Mouse (Mus musculus): Measurements from ENCODE around the gene Fam149a. TPM values are rescaled to one million over a fixed set of nuclear protein-coding genes. Genes with fewer than 3 reads are reported as not detected.
A peak's percentile ranks its signal among the peaks of the same experiment; 100 is the strongest.
"Not testable (repeated sequence)": the region's sequence is repeated elsewhere in the genome, so short reads cannot be mapped to it uniquely, and the experiment has no call there.

Gene Fam149a
- polyA plus RNA-seq, 1 experiment from 2014 or later = 1.2 TPM

GRCm38 (mm10) chr8:45358132-45358918 lies 23.8 kb downstream of the Fam149a start:
- Histone ChIP-seq H3K79me2 (ENCODE audit: inconsistent target) (no peaks in the 10 kb centered on the region), H3K4me3 (ENCODE audit: inconsistent target) (no peak overlapping the region; the same call in 1 of the 2 replicates), H3K36me3 (ENCODE audit: inconsistent target) (no peaks in the 10 kb centered on the region), H3K27ac (no peak overlapping the region)
- 13% methylated on average over 41 of the region's 49 CpGs for WGBS (ENCODE audit: missing documents)

- Histone ChIP-seq H3K79me2 (ENCODE audit: inconsistent target) (no peaks in the 10 kb centered on the region), H3K27ac (no peak overlapping the region), H3K4me3 (ENCODE audit: inconsistent target) (no peak overlapping the region), H3K36me3 (ENCODE audit: inconsistent target) (no peaks in the 10 kb centered on the region)
- WGBS (ENCODE audit: missing documents) = 95% methylated on average over 6 of the region's 6 CpGs
Observed at GRCm38 (mm10) chr8:45355809-45356208, 26.3 kb downstream of the Fam149a start.

- H3K27ac ChIP-seq = no peak overlapping the region
- no peaks in the 10 kb centered on the region for H3K79me2 ChIP-seq (ENCODE audit: inconsistent target)
- H3K4me3 ChIP-seq (ENCODE audit: inconsistent target) = no peak overlapping the region
- no peaks in the 10 kb centered on the region for H3K36me3 ChIP-seq (ENCODE audit: inconsistent target)
- 10% methylated on average over 6 of the region's 6 CpGs for WGBS (ENCODE audit: missing documents)
Observed at GRCm38 (mm10) chr8:45345031-45345430, 37.1 kb downstream of the Fam149a start.

- 78% methylated on average over 8 of the region's 8 CpGs for WGBS (ENCODE audit: missing documents)
- H3K79me2 ChIP-seq (ENCODE audit: inconsistent target) = no peaks in the 10 kb centered on the region
- no peaks in the 10 kb centered on the region for H3K36me3 ChIP-seq (ENCODE audit: inconsistent target)
- H3K27ac ChIP-seq = no peak overlapping the region
- H3K4me3 ChIP-seq (ENCODE audit: inconsistent target) = no peak overlapping the region
Observed at GRCm38 (mm10) chr8:45344298-45344697, 37.8 kb downstream of the Fam149a start.

GRCm38 (mm10) chr8:45341630-45342628 lies 40.2 kb downstream of the Fam149a start:
- Histone ChIP-seq H3K79me2 (ENCODE audit: inconsistent target) (no peaks in the 10 kb centered on the region), H3K4me3 (ENCODE audit: inconsistent target) (no peak overlapping the region), H3K27ac (no peak overlapping the region), H3K36me3 (ENCODE audit: inconsistent target) (no peaks in the 10 kb centered on the region)
- WGBS (ENCODE audit: missing documents) = 90% methylated on average over 12 of the region's 12 CpGs

GRCm38 (mm10) chr8:45333493-45333892 lies 48.6 kb downstream of the Fam149a start:
- H3K27ac ChIP-seq = peak overlapping the region; percentile 96
- no peaks in the 10 kb centered on the region for H3K36me3 ChIP-seq (ENCODE audit: inconsistent target)
- 0% methylated on average over 7 of the region's 8 CpGs for WGBS (ENCODE audit: missing documents)
- H3K4me3 ChIP-seq (ENCODE audit: inconsistent target) = peak overlapping the region; percentile 96
- peaks cover 44% of the 10 kb centered on the region for H3K79me2 ChIP-seq (ENCODE audit: inconsistent target)

GRCm38 (mm10) chr8:45332685-45333409 lies 49.2 kb downstream of the Fam149a start, which contains the start of gene Cyp4v3:
Gene Cyp4v3 (minus strand): TSS chr8:45333216.
- 2% methylated on average over 44 of the region's 44 CpGs for WGBS (ENCODE audit: missing documents)

GRCm38 (mm10) chr8:45330856-45331255 lies 51.2 kb downstream of the Fam149a start:
- 30% methylated on average over 3 of the region's 3 CpGs for WGBS (ENCODE audit: missing documents)
- Histone ChIP-seq H3K4me3 (ENCODE audit: inconsistent target) (no peak overlapping the region), H3K27ac (peak overlapping the region; percentile 10; the same call in 1 of the 2 replicates), H3K79me2 (ENCODE audit: inconsistent target) (peaks cover 59% of the 10 kb centered on the region), H3K36me3 (ENCODE audit: inconsistent target) (peaks cover 7% of the 10 kb centered on the region; the same call in 1 of the 2 replicates)

More at GRCm38 (mm10) chr8:45332685-45333409, 49.2 kb downstream of the Fam149a start, which contains the start of gene Cyp4v3:
- peak within 1 kb of the TSS; percentile 96 for H3K4me3 ChIP-seq (ENCODE audit: inconsistent target)
- H3K36me3 ChIP-seq (ENCODE audit: inconsistent target) = peaks cover 4% of the 10 kb centered on the region; the same call in 1 of the 2 replicates
- H3K79me2 ChIP-seq (ENCODE audit: inconsistent target) = peaks cover 50% of the 10 kb centered on the region
- H3K27ac ChIP-seq = peak within 1 kb of the TSS; percentile 96

- Histone ChIP-seq H3K36me3 (ENCODE audit: inconsistent target) (peaks cover 8% of the 10 kb centered on the region; the same call in 1 of the 2 replicates), H3K27ac (no peak overlapping the region), H3K79me2 (ENCODE audit: inconsistent target) (peaks cover 69% of the 10 kb centered on the region), H3K4me3 (ENCODE audit: inconsistent target) (no peak overlapping the region)
- WGBS (ENCODE audit: missing documents) = 91% methylated on average over 6 of the region's 6 CpGs
Observed at GRCm38 (mm10) chr8:45329206-45329980, 52.7 kb downstream of the Fam149a start.

GRCm38 (mm10) chr8:45327076-45327475 lies 55.0 kb downstream of the Fam149a start:
- peaks cover 69% of the 10 kb centered on the region for H3K79me2 ChIP-seq (ENCODE audit: inconsistent target)
- H3K4me3 ChIP-seq (ENCODE audit: inconsistent target); H3K27ac ChIP-seq: not testable (repeated sequence)
- H3K36me3 ChIP-seq (ENCODE audit: inconsistent target) = peaks cover 16% of the 10 kb centered on the region; the same call in 1 of the 2 replicates

- Histone ChIP-seq H3K4me3 (ENCODE audit: inconsistent target) (no peak overlapping the region), H3K27ac (no peak overlapping the region), H3K36me3 (ENCODE audit: inconsistent target) (peaks cover 35% of the 10 kb centered on the region), H3K79me2 (ENCODE audit: inconsistent target) (peaks cover 40% of the 10 kb centered on the region; the same call in 1 of the 2 replicates)
- WGBS (ENCODE audit: missing documents) = 100% methylated on average over 4 of the region's 4 CpGs
Observed at GRCm38 (mm10) chr8:45324151-45324550, 57.9 kb downstream of the Fam149a start.

GRCm38 (mm10) chr8:45321365-45321764 lies 60.7 kb downstream of the Fam149a start:
- WGBS (ENCODE audit: missing documents) = 100% methylated on average over 2 of the region's 2 CpGs
- Histone ChIP-seq H3K4me3 (ENCODE audit: inconsistent target) (no peak overlapping the region), H3K36me3 (ENCODE audit: inconsistent target) (peaks cover 37% of the 10 kb centered on the region)

GRCm38 (mm10) chr8:45320930-45321329 lies 61.2 kb downstream of the Fam149a start:
- H3K36me3 ChIP-seq (ENCODE audit: inconsistent target) = peaks cover 41% of the 10 kb centered on the region
- no peak overlapping the region for H3K27ac ChIP-seq
- H3K4me3 ChIP-seq (ENCODE audit: inconsistent target) = no peak overlapping the region
- WGBS (ENCODE audit: missing documents) = 100% methylated on average over 1 of the region's 1 CpGs
- H3K79me2 ChIP-seq (ENCODE audit: inconsistent target) = peaks cover 19% of the 10 kb centered on the region; the same call in 1 of the 2 replicates

More at GRCm38 (mm10) chr8:45321365-45321764, 60.7 kb downstream of the Fam149a start:
- H3K79me2 ChIP-seq (ENCODE audit: inconsistent target) = peaks cover 22% of the 10 kb centered on the region; the same call in 1 of the 2 replicates
- H3K27ac ChIP-seq = no peak overlapping the region
